Mouse (Mus musculus) right cerebral cortex, postnatal 10 days (tissue): Measurements from ENCODE around the gene Umod.

Source experiments
- DNase-seq, 2 experiments: peaks; one replicate each; pipeline ENCODE4 v3.0.0; 2021; ENCODE audit warnings: low spot score in 2 of 2

Gene Umod

DNA sequence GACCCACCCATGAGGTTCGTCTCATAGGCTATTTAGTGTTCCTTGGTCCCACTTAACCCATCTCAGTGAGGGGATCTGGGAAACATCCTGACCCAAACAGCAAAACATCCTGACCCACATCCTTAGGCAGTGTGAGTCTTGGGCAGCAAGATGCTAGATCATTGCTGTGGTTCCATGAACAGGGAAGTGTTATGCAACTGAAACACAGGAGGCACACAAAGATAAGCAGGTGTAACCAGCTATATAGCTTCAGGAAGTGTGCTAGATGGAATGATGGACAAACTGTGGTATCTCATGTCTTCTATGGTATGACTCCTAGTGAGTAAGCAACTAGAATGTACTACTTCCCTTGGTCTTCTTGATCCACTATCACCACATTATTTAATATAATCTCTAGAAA lies 37.1 kb downstream of the Umod start:
- DNase-seq: no peak

DNA sequence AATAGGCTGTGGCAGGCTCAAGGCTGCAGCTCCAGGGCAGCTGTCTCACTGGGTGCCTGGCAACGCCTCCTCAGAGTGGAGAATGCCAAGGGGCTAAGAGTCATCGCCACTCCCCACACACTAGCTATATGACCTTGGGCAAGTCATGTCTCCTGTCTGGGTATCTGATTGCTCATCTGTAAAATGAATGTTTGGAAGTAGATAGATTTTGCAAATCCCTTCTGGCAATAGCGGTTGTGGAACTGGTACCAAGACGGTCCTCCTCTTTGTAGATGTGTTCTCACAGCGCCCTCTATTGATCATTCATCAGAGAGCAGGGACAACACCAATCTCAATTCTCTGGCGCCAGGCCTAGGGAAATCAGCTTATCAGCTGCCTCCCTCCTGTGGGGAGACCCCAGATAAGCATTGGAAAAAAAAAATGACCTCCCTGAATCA lies 51.9 kb downstream of the Umod start:
- peak; percentile 79 to 85 for DNase-seq

DNA sequence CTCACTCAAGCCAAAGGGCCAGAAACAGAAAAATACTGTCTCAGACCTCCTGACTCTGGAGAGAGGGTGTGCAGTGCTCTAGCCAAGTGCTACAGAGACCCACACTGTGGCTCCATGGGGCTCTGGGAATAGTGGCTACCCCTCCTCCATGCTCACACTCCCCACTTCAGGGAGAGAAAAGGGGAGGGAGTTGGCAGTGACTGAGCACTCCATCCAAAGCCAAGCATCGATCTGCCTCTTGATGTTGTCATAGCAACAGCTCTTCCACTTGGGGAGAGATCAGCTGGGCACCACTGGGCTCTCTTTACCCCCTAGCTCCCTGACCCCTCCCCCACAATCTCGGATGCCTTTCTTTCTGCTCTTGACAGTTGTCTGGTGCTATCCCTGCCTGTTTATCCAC lies 58.4 kb downstream of the Umod start:
- DNase-seq: peak; percentile 48 to 57

DNA sequence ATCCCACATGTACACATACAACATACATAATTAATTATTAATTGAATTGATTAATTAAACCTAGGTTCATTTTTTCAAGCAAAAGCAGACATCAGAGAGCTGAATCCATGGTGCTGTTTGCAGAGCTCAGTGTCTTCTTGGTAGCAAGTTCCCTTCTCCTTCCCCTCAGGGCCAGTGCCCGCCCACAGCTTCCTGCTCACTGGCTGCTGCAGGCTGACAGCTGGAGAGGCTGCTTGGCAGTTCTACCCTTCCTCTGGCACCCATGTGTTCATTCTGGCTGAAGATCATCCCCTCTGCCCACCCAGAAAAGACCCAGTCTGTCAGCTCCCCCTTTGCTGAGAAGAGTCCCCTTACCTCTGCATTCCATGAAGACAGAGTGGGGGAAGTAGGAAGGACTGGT lies 60.6 kb downstream of the Umod start:
- DNase-seq: no peak
